Mouse (Mus musculus) heart, postnatal 10 days (tissue): Measurements from ENCODE around the gene Pim3. TPM values are rescaled to one million over a fixed set of nuclear protein-coding genes. Genes with fewer than 3 reads are reported as not detected.
A peak's percentile ranks its signal among the peaks of the same experiment; 100 is the strongest.

Source experiments
- DNase-seq, 2 experiments: peaks; one replicate each; pipeline ENCODE4 v3.0.0; 2021
- intact Hi-C: fragments of 180-260 bp; cut with DNase I; formaldehyde crosslinking; loops from one replicate; pipeline ENCODE4 v1.15.1; 2025
- total RNA-seq, 2 experiments: library from RNA; stranded (reverse); gene quantifications; 2 replicates each; pipeline ENCODE4 v1.2.3; 2021

Pim3 gene
- total RNA-seq, 2 experiments from 2014 or later = 49.8 to 85.5 TPM

DNA sequence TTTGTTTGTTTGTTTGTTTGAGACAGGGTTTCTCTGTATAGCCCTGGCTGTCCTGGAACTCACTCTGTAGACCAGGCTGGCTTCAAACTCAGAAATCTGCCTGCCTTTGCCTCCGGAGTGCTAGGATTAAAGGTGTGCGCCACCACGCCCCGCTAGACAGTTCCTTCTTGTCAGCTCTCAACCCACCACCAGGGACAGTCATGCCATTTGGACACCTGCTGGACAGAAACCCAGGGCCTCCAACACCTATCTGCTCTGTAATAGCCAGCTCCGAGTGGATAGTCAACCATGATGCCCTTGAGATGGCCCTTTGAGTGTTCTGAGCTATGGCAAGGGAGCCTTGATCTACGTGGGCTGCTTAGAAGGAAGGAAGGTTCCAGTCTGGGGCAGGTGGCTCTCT lies 26.0 kb upstream of the Pim3 start:
- DNase-seq = no peak
- intact Hi-C loops = no loop called here

DNA sequence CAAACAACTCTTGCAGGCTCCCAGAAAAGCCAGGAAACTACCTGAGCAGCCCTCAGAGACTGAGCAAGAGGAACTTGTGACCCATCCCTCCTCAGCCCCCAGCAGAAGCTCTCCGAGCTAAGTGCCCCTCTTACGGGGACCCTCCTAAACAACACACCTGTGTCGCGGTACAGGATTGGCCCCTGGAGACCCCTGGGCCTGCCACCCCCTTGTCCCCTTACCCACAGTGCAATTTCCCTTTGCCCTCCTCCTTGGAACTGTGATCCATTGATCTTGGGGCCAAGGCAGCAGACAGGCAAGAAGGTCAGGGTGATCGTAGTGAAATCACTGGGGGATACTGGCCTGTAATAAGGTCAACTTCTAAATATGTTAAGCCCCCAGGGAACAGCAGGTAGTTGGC lies 25.4 kb upstream of the Pim3 start:
- intact Hi-C loops = no loop called here
- DNase-seq = no peak

DNA sequence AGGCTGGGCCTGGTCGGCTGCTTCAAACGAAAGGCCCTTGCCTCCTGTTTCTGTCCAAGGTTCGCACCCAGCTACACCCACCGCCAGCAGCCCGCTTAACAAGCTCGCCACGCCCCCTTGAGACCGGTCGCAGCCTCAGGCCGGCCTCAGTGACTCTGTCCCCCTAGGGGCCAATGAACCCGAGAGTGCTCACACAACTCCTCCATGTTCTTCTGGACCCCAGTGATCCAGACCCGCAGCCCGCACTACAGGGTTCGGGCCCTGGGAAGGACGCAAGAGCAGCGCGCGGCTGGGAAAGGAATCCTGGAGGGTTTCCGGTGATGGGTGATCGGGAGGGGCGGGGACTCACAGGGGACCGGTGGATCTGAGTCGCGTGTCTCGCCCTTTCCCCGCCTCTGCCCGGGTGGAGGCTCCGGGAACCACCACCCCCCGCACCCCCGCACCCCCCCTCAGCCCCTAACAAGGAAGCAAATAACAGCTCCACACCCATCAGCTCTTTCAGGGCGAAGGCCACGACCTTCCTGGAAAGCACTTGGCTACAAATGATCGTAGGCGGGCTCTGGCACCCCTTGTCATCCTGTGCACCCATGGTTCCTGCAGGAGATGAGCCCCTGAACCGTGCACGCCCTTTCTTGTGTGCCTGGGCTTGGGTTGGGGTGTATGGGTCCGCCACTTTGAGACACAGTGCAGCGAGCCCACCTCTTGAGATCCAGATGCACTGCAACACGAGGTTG lies 24.6 kb upstream of the Pim3 start:
- intact Hi-C loops = no loop called here
- DNase-seq = peak; percentile 80 to 81

DNA sequence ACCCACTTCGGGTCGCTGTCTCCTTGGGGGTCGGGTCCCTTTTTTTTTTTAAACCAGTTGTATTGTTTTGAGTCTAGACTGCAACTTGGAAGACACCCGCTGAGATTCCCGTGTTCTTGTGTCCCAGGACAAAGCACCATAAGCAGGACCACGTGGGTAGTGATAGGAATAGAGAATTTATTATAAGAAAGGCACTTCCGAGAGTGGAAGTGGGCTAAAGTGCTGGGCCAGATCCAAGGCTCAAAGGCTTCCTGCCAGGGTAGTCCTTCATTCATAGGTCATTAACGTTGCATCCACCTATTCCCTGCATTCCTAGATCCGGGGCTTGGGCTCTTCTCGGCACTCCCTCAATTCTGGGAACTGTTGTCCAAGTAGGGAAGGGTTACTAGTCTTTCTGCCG lies 24.0 kb upstream of the Pim3 start:
- DNase-seq = peak; percentile 62 to 66
- intact Hi-C loops = no loop called here

DNA sequence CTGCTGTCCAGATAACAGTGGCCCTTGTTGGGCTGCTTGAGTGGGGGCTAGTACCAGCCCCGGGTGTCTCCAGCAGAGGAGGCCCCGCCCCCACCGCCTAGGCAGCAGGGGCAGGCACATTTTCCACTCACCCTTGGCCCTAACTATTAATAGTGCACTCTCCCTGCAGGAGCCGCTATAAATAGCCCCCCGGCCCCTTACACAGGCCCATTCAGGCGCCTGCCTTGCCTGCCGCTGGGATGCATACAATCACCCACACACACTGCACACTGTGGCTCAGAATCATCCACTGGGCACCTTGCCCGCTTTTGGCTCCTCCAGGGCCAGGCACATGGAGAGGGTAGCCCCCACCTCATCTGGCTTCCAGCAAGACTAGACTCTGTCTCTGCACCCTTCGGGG lies 22.7 kb upstream of the Pim3 start:
- peak; percentile 83 to 90 for DNase-seq
- intact Hi-C loops = loop anchor here (1.0 kb wide), 1 partner anchor 23 kb away; the partner anchor contains the start of gene Pim3

DNA sequence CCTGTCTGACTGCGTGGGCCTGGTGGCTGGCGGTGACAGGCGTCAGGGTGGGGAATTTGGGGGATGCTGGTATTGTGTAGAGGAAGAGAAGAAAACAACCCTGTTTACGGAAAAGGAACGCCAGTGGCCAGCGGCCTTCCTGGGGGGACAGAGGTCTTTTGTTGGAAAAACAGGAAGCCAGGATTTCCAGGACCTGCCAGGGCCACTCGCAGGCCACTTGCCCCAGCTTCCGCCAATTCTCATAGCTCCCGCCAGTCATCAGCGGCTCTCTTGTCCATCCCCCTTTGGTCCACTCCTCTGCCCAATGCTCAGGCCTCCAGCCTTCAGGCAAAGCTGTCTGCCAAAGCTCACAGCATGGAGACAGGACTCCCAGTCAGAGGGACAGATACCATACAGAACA lies 21.9 kb upstream of the Pim3 start:
- intact Hi-C loops = loop anchor here (1.0 kb wide), 1 partner anchor 10 kb away; no protein-coding TSS in a partner anchor
- DNase-seq = peak; percentile 72 to 74

DNA sequence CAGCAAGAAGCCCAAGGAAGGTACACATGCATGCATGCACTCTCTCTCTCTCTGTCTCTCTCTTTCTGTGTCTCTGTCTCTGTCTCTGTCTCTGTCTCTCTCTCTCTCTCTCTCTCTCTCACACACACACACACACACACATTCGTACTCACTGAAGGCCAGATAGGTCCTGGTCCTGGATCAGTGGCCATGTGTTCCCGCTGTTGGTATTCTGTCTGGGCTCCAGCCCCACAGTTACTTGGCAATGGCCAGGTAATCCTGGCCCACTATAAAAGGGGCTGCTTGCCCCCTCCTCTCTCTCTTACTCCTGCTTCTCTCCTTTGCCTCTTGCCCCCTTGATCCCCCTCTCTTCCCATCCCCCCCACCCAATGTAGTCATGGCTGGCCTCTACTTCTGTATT lies 20.8 kb upstream of the Pim3 start:
- DNase-seq = no peak
- intact Hi-C loops = no loop called here

DNA sequence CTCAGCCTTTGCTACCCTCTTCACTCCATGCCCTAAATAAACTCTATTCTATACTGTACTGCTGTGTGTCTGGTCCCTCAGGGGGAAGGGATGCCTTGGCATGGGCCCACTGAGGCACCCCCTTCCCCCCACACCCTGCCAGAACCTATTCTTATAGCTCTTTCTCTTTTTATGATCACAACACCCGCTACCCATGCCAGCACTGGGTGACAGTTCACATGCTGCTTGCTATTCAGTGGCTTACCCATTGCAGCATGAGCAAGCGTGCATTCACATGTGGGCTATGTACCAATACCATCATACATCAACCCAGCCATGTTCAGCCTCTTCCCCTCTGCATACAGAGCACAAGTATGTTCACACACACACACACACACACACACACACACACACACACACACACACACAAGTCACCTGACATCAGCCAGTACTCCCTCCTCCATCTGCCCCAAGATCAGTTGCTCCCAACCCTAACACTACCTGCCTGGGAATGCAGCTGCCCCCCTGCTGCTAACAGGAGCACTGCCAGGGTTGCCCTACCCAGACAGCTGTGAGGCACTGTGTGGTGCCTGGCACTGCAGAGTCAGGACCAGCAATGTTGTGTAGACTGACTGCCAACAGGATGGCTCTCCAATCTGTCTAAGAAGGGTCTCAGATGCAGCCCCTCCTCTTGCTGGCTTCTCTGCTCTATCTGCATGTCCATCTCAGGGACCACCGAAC lies 20.2 kb upstream of the Pim3 start:
- DNase-seq = no peak
- intact Hi-C loops = no loop called here

DNA sequence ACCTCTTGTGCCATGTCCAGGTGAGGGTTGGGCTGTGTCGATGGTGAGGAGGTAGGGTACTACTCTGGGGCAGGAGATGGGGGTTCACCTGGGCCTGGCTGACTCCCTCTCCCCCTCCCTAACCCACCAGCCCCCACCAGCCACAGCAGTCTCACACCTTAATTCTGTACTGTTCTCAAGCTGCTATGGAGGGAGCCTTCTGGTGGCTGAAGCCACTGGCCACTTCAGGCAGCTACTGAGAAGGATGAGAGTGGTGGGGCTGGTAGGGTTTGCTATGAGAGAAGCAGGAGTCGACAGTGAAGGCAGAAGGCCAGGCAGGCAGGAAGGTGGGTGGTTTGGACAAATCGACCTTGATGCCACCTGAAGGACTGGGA lies 19.7 kb upstream of the Pim3 start:
- intact Hi-C loops = no loop called here
- no peak for DNase-seq

DNA sequence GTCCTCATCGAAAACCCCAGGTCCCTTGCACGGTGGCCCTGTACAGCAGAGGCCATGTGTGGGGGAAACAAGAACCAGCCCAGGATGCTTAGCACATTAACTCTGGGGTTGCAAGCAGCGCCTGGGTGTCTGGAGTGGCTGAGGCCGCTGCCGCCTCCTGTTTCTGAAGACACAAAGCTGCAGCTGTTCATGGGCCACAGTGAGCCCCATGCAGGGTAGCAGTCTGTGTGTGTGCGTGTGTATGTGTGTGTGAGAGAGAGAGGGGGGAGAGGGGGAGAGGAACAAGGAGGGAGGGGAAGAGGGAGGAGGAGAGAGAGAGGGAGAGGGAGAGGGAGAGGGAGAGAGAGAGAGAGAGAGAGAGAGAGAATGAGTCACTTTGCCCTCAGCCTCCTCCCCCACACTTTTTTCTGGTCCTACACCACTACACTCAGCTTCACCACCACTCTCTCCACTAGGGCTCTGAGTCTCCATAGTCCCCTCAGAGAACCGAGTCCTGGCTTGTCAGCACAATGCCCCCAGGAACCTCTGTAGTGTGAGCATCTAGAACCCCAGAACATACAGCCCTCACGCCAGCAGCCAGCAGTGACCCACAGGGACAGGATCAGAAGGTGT lies 18.4 kb upstream of the Pim3 start:
- intact Hi-C loops = no loop called here
- no peak for DNase-seq

DNA sequence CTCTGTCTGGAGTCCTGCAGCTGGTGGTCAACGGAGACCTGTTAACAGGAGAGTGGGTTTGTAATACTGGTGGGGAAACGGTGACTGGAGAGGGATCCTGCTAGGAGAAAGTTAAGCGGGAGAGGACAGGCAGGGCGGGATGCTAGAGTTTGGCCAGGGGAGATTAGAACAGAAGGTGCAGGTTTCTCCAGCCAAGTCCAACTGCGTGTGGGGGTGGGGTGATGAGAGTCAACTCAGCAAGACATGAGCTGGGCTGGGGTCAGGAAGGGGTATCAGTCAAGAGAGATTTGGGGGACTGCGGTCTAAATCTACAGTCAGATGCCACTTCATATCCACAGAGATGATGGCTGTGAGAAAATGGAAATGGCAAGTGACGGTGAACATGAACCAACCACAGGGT lies 17.0 kb upstream of the Pim3 start:
- intact Hi-C loops = no loop called here
- no peak for DNase-seq

DNA sequence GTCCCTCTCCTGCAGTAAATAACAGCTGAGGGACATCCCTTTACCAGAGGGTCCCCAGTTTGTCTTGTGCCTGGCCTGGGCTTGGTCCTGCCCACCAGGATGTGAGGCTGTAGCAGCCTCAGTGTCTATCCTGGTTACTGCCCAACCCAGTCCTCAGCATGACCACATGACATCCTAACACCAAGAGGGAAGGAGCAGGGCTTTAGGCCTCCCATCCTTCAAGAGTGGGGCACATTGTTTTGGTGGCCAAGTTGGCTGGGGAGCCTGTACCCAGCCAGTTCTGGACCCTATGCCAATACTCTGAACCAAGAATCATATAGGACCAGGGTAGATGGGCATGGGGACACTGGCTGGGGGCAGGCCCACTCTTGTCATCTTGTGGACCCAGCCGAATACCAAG lies 13.3 kb upstream of the Pim3 start:
- intact Hi-C loops = no loop called here
- DNase-seq = no peak

DNA sequence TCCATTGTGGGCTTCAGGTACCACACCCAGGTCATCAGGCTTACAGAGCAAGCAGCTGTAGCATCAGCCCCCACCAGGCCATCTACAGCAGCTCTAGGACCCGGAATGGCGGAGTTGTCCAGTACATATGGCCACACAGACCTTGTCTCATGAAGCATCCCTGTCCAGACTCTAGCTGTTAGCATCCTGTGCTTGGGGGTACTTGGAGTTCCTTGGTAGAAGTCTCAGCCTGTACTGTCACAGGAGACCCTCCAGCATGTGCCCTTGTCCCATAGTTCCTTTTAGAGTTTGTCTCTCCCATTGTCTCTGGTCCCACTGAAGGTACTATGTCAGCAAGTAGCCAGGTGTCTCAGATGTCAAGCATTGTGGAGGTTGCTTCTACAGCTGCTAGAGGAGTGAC lies 12.4 kb upstream of the Pim3 start:
- intact Hi-C loops = loop anchor here (1.0 kb wide), 1 partner anchor 9 kb away; no protein-coding TSS in a partner anchor
- no peak for DNase-seq

DNA sequence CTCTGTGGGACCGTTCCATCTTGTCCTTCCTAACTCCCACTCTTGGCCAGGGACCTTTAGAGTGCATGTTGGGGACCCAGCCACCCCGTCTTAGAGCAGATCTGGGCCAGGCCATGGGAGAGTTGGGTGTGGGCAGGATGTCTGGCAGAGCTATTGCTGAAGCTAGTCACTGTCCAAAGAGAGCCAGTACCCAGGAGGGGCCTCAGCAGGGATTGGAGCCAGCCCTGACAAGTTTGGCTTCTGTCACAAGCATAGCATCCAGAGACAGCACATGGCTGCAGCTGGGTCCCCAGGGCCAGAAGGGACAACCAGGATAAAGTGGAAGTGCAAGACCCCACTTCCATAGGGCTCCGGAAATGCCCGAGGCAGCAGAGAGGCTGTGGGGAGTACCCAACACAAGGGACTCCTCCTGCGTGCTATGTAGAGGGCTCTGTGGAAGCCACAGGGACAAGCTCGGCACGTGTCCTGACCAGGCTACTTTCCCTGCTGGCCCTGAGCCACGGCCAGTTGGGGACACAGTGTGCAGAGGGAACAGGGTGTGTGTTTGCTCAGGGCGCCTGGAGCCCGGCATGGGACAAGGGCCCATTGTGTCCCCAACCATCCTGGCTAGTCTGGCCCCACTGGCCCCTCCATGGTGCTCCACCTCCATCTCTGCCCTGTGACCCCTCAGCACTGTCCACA lies 11.7 kb upstream of the Pim3 start:
- intact Hi-C loops = loop anchor here (1.0 kb wide), 1 partner anchor 10 kb away; no protein-coding TSS in a partner anchor
- peak; percentile 92 to 93 for DNase-seq

DNA sequence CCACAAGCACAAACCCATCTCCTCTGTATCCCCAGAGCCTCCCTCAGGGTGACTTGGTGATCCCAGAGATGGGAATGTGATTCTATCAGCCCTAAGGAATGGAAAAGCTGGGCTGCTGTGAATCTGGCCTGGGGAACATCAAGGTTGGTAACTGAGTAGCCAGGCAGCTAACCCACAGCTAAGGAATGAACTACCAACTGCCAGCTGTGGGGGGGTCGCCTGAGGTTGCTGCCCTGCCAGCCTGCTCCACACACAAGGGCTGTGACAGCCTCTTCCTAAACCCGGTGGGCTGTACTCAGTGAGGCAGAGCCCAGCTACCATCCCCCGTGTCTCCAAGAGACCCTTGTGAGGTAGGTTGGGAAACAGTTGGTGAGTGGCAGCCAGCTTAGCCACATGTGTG lies 10.9 kb upstream of the Pim3 start:
- no peak for DNase-seq
- intact Hi-C loops = no loop called here

DNA sequence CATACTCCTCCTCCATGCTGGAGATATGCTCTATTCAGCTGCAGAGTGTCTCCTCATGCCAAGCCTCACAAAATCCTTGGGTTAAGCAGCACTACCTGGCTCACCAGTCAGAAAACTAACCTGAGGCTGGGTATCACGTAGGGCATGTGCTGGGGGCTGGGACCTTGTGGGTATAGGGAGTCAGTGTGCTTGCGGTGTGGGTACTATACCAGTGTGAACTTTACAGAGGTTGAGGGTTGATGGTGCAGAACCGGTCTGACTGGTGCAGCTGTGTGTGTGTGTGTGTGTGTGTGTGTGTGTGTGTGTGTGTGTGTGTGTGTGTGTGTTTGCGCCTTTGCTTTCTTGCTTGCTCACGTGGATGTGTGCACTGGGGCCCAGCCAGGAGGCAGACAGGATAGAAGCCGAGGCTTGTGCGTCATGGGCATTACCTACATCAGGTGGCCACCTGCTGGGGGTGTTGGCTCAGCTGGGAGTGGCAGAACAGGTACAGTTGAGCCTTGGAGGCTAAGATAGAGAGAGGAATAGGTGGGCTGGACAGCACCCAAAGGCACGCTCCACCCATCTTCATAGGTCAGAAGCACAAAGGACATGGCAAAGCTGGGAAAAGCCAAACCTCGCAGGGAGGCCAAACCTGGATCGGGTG lies 10.4 kb upstream of the Pim3 start:
- intact Hi-C loops = loop anchor here (1.0 kb wide), 1 partner anchor 10 kb away; no protein-coding TSS in a partner anchor
- DNase-seq = no peak

DNA sequence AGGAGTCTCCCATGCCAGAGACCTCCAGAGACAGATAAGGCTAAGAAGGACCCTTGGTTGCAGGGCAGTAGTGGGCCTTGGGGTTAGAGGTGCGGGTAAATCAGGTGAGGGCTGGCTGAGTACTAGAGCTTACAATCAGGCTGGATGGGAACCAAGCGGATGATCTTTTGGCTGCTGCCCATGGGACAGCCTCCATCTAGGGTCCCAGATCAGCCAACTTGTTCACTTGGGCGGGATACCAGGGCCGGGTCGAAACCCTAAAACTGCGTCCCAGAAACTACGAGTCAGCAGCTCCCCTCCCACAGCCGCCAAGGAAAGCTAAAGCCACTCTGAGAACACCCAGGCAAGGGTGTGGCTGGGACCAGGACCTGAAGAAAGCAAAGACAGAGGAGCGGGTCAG lies 8.9 kb upstream of the Pim3 start:
- intact Hi-C loops = no loop called here
- no peak for DNase-seq

DNA sequence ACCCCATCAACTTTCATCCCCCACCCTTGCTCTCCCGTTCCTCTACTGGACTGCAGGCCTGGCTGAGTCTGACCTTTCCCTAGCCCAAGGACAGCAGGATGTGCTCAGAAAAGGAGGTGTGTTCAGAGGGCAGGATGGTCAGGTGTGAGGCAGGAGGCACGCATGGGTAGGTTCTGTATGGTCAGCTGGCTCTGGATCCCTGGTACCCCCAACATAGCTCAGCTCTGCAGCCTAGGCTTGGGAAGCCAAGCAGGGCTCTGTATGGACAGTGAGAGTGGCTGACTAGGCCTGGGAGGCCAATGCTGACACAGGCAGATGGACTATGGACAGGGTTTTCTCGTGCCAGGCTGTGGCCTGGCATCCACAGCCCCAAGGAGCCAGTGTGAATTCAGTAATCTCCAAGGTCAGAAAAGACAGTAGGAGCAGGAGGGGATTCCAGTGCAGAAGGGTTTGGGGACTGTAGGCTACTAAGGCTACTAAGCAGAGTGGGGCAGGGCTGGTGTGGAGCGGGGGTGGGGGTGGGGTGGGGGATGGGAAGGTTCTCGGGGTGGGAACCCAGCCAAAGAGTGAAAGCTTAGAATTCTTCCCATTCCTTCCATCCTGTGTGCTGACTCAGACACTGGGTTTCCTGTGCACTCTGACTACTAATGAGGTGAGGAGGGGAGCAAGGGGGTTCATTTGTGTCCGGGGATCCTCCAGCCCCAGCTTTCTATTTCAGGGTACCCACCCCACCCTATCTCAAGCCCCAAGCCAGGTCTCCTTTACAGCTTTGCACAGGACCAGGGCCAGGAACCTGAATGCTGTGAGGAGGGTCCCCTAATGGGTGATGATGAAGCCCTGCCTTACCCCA lies 7.6 kb upstream of the Pim3 start:
- intact Hi-C loops = no loop called here
- no peak for DNase-seq

DNA sequence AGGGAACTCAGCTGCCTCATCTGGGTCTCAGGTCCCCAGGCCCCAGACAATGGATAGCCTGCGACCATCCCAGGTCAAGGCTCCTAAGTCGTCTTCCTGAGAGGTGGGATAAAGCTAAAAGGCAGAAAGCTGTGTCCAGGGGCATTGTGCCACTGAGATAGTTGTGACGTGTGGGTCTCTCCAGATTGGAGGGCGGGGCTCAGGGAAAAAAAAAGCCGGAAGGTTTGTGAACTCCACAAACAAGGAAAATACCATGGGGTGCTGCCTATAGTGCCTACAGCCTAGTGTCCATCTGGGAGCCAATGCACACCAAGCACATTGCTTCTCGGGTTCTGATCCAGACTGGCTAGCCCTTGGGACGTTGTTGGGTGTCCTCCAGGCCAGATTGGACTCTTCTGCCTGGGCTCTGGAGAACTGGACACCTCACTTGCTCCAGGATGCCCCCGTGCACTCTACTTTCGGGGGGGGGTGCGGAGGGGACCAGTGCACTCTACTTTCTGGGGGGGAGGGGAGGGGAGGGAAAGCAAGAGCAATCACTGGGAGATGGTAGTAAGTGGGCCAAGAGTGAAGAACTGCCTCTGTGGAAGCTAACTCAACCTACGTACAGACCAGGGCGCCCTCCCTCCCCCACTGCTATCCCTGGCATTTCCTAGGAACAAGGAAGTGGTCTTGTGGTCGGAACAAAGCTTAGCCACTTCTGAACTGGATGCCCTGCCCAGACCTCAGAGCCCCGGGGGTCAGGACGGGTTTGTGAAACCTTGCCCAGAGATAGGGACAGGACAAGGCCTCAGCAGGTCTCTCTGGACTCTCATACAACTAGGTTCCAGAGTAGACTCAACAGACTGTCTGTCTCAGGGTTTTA lies 6.8 kb upstream of the Pim3 start:
- intact Hi-C loops = no loop called here
- DNase-seq = no peak
